Mouse (Mus musculus) stomach, postnatal 0 days (tissue): ENCODE results near the gene Dtx1. TPM values are rescaled to one million over a fixed set of nuclear protein-coding genes. Genes with fewer than 3 reads are reported as not detected.
A peak's percentile ranks its signal among the peaks of the same experiment; 100 is the strongest.

Source experiments
- ATAC-seq: fragments of 200-750 bp; cut with Nextera tagmentation; 2 replicates; pipeline ENCODE4 v1.8.0; 2017; ENCODE audit not compliant: low FRiP score, low TSS enrichment
- DNase-seq: peaks from one replicate; pipeline ENCODE4 v3.0.0-alpha.2; 2016; ENCODE audit warnings: low spot score
- H3K27ac ChIP-seq: fragments of 300-500 bp; sonication (generic); replicated peaks from 2 replicates; pipeline ENCODE4 v1.5.1; 2014; ENCODE audit warnings: mild to moderate bottlenecking, control low read depth
- H3K27me3 ChIP-seq: fragments of 300-500 bp; sonication (generic); 2 replicates; pipeline ENCODE4 v1.6.1; 2014; ENCODE audit warnings: low read length; ENCODE audit not compliant: control insufficient read depth, insufficient read depth
- H3K36me3 ChIP-seq: fragments of 300-500 bp; sonication (generic); 2 replicates; pipeline ENCODE4 v1.6.1; 2014; ENCODE audit warnings: low read length, mixed read lengths; ENCODE audit not compliant: control insufficient read depth, insufficient read depth
- H3K4me1 ChIP-seq: fragments of 300-500 bp; sonication (generic); replicated peaks from 2 replicates; pipeline ENCODE4 v1.6.1; 2014; ENCODE audit warnings: antibody characterized with exemption; ENCODE audit not compliant: control insufficient read depth, insufficient read depth
- H3K4me2 ChIP-seq: fragments of 300-500 bp; sonication (generic); replicated peaks from 2 replicates; pipeline ENCODE4 v1.6.1; 2014; ENCODE audit warnings: low read depth, mild to moderate bottlenecking, control low read depth, moderate library complexity
- H3K4me3 ChIP-seq: fragments of 300-500 bp; sonication (generic); 2 replicates; pipeline ENCODE4 v1.5.1; 2014; ENCODE audit warnings: low read depth, low read length, control low read depth
- H3K9ac ChIP-seq: fragments of 300-500 bp; sonication (generic); 2 replicates; pipeline ENCODE4 v1.6.1; 2014; ENCODE audit warnings: mild to moderate bottlenecking, low read length, control low read depth, mixed read lengths
- H3K9me3 ChIP-seq: fragments of 300-500 bp; sonication (generic); 2 replicates; pipeline ENCODE4 v1.6.1; 2016; ENCODE audit warnings: low read length; ENCODE audit not compliant: control insufficient read depth
- CTCF ChIP-seq: IDR thresholded peaks from 2 replicates; pipeline ENCODE4 v1.5.1; 2016; ENCODE audit warnings: antibody characterized with exemption, low read depth, mild to moderate bottlenecking, moderate library complexity
- EP300 ChIP-seq: optimal IDR thresholded peaks from 2 replicates; pipeline ENCODE3; 2016; ENCODE audit warnings: antibody characterized with exemption
- WGBS: fragments of 180-500 bp; shearing (Covaris S2); extraction: QIAGEN DNeasy Blood & Tissue Kit; methylation state at CpG from one replicate; pipeline ENCODE4 v1.1.7; 2014; 5-methylcytosine and 5-hydroxymethylcytosine counted together
- polyA plus RNA-seq: library from polyadenylated mRNA; unstranded; fragments of >200 nt; fragmentation: Nextera tagmentation; extraction: Ambion mirVana; gene quantifications from 2 replicates; pipeline ENCODE4 v1.2.1, GENCODE M21; 2015

Dtx1 gene
- polyA plus RNA-seq, 1 experiment from 2014 or later, result 2.0 TPM

DNA sequence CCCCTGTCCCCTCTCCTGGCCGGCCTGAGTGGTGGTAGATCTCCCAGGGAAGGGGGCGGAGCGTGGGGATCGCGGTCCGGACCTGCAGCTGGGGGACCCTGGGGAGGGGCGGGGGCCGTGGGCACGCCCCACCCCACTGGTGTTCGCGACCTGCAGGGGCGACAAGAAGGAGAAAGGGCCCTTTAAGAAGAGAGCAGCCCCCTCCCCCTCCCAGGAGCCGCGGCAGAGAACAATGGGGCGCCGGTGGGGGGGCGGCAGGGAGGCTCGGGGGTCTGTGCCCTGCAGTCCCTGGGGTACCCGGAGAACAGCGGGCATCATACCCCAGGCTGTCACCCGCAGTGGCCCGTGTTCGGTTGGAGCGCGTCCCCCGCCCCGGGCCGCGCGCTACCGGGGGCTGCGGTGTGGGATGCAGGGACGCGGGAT, 890 bp downstream of the Dtx1 start:
- Histone ChIP-seq H3K27ac (no peak overlapping the region), H3K4me3 (peak overlapping the region; percentile 43), H3K9me3 (no peaks in the 10 kb centered on the region), H3K36me3 (no peaks in the 10 kb centered on the region), H3K4me2 (peak overlapping the region; percentile 67), H3K4me1 (no peaks in the 10 kb centered on the region), H3K27me3 (0 out of 2 replicates have a peak, but pooled peaks cover 2% of the 10 kb centered on the region), H3K9ac (peak overlapping the region; percentile 55)
- TF ChIP-seq CTCF (no peak), EP300 (no peak)
- no peak; the same call in 1 of the 2 replicates for ATAC-seq
- 1% methylated on average over 27 of the region's 34 CpGs for WGBS
- DNase-seq, result no peak

DNA sequence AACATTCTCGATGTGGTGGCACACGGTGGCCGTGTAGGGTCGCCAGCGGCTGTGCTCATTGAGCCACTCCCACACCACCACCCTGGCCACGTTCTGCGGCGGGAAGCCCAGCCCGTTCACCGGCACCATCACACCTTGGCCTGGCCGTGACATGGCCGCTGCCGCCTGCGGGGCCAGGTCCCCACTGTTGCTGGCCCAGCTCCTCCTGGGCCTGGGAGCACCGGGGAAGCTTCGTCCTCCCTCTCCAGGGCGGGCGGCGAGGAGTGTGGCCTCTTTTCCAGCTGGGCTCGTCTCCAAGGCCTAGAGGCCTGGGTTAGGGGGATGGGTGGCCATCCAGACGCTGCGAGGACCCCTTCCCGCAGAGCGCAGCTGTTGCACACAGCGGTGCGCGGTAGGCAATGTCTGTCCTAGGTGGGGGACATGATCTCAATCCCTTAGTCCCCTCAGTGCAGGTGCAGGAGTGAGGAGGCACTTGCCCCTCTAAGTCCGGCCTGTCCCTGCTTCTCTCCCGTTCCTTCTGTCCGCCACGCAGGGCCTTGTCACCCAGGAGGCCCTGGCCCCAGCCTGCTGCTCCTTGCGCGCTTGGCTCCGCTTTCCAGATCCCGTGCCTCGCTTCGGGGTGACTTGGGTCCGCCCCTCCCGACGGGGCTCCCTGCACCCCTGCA, 1.4 kb downstream of the Dtx1 start:
- H3K27ac ChIP-seq, result no peak overlapping the region
- peak overlapping the region; percentile 55 for H3K9ac ChIP-seq
- H3K4me2 ChIP-seq, result peak overlapping the region; percentile 67
- no peaks in the 10 kb centered on the region for H3K4me1 ChIP-seq
- ATAC-seq, result no peak
- DNase-seq, result no peak
- WGBS, result 2% methylated on average over 37 of the region's 40 CpGs
- no peak for TF ChIP-seq CTCF
- no peak for TF ChIP-seq EP300
- H3K27me3 ChIP-seq, result 0 out of 2 replicates have a peak, but pooled peaks cover 2% of the 10 kb centered on the region
- no peaks in the 10 kb centered on the region for H3K36me3 ChIP-seq
- H3K9me3 ChIP-seq, result no peaks in the 10 kb centered on the region
- peak overlapping the region; percentile 43 for H3K4me3 ChIP-seq

DNA sequence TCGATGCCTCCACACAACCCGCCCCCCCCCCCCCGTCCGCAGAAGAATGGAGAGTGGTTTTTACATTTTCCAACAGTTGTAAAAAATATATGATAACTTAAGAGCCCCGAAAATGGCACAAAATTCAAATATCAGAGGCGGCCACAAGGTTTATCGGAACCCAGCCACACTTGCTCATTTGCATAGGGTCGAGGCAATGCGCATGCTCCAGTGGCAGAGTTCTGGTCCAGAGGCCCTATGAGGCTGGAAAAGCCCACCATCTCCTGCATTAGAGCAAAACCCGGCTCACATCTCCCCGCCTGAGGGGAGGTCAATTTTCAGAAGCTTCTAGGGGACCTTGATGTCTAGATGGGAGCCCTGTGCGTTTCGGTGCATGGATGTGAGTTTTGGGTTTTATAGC, 4.8 kb downstream of the Dtx1 start:
- Histone ChIP-seq H3K27me3 (0 out of 2 replicates have a peak, but pooled peaks cover 2% of the 10 kb centered on the region), H3K27ac (no peak overlapping the region), H3K4me1 (no peaks in the 10 kb centered on the region), H3K4me2 (no peak overlapping the region), H3K36me3 (no peaks in the 10 kb centered on the region), H3K9ac (no peak overlapping the region), H3K9me3 (no peaks in the 10 kb centered on the region), H3K4me3 (no peak overlapping the region)
- DNase-seq (no peak), ATAC-seq (no peak)
- TF ChIP-seq EP300 (no peak), CTCF (no peak)
- 47% methylated on average over 12 of the region's 13 CpGs for WGBS

DNA sequence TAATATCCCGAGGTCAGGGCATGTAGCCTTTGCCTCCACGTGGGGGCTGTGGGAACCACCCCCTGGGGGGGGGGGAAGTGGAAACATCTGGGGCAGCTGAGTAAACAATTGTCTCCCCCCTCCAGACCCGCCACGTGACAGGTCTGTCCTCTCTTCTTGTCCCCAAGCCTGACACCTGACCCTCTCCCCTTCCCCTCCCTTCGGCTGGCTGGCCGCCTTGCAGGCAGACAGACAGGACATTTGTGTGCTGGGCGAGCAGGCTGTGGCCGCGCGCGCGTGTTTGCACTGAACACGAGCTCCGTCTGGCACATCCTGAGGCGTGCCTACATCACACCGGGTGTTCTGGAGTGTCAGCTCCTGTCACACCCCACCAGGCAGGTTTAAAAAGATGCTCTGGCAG, 5.2 kb downstream of the Dtx1 start:
- ATAC-seq (no peak), DNase-seq (no peak)
- Histone ChIP-seq H3K4me2 (no peak overlapping the region), H3K9ac (no peak overlapping the region), H3K4me1 (no peaks in the 10 kb centered on the region), H3K27me3 (0 out of 2 replicates have a peak, but pooled peaks cover 2% of the 10 kb centered on the region), H3K4me3 (no peak overlapping the region), H3K9me3 (no peaks in the 10 kb centered on the region), H3K36me3 (no peaks in the 10 kb centered on the region), H3K27ac (no peak overlapping the region)
- WGBS, result 15% methylated on average over 16 of the region's 16 CpGs
- TF ChIP-seq CTCF (no peak), EP300 (no peak)

DNA sequence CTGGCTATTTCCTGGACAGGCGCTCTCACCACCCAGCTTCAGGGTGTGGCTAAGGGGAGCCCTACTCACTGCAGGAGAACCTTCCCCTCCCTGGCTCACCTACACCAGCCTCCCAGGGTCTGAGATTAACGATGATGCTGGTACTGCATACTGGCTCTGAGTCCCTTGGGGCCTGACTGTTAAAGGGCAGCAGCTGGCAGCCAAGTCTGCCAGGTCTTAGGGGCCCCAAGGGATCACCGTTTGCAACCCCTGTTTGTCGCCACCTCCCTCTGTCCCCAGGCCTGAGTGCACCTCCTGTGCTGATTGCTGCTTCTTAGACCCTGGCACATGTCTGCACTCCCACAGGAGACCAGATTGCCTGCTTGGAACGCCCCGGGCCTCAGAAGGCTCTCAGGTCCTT, 7.3 kb downstream of the Dtx1 start:
- no peak for TF ChIP-seq EP300
- TF ChIP-seq CTCF, result no peak
- Histone ChIP-seq H3K4me3 (no peak overlapping the region), H3K4me2 (no peak overlapping the region), H3K27ac (no peak overlapping the region), H3K4me1 (no peaks in the 10 kb centered on the region), H3K27me3 (no peaks in the 10 kb centered on the region), H3K9ac (no peak overlapping the region), H3K36me3 (no peaks in the 10 kb centered on the region), H3K9me3 (no peaks in the 10 kb centered on the region)
- no peak for DNase-seq
- WGBS, result 63% methylated on average over 6 of the region's 6 CpGs
- no peak for ATAC-seq

DNA sequence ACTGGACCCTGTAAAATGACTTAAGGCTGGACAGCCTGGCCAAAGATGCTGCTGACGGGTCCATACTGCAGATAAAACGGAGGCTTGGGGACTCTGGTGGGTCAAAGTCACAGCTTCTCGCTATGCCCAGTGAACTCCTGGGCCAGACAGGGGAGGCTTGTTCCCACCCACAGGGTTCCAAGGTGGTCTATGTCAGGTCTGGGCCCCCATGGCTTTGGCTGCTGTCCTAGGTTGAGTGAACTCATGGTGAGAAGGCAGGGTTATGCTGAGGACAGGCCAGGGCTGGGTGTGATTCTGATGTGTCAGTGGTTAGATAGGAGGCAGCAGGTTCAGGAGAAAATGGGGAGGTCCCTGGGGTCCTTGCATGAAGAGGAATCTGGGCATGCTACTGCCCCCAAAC, 8.1 kb downstream of the Dtx1 start:
- H3K36me3 ChIP-seq, result no peaks in the 10 kb centered on the region
- H3K9ac ChIP-seq, result no peak overlapping the region
- no peak overlapping the region for H3K27ac ChIP-seq
- TF ChIP-seq EP300 (no peak), CTCF (no peak)
- 75% methylated on average over 3 of the region's 3 CpGs for WGBS
- DNase-seq (no peak), ATAC-seq (no peak)
- no peak overlapping the region for H3K4me2 ChIP-seq
- H3K27me3 ChIP-seq, result no peaks in the 10 kb centered on the region
- H3K9me3 ChIP-seq, result no peaks in the 10 kb centered on the region
- no peak overlapping the region for H3K4me3 ChIP-seq
- no peaks in the 10 kb centered on the region for H3K4me1 ChIP-seq
